Mouse (Mus musculus) E14TG2a.4 (cell line): ENCODE measurements around the gene Pxn.

Experiments used
- CTCF ChIP-seq: conservative IDR thresholded peaks from 2 replicates; pipeline ENCODE4 v1.5.1; 2014; ENCODE audit warnings: low read length
- NANOG ChIP-seq: IDR thresholded peaks from 2 replicates; pipeline ENCODE4 v1.6.1; 2014; ENCODE audit warnings: borderline replicate concordance, low read length, mixed read lengths
- POU5F1 ChIP-seq: IDR thresholded peaks from 2 replicates; pipeline ENCODE4 v1.6.1; 2014; ENCODE audit warnings: low read length, borderline replicate concordance

GRCm38 (mm10) chr5:115563771-115564585, 57.5 kb downstream of the Pxn start:
- TF ChIP-seq CTCF (no peak), NANOG (no peak), POU5F1 (no peak)
